Mouse (Mus musculus) ES-E14 (cell line): ENCODE measurements around the gene Kcnc4. TPM values are rescaled to one million over a fixed set of nuclear protein-coding genes. Genes with fewer than 3 reads are reported as not detected.

ENCODE experiments used
- DNase-seq: peaks from one replicate; pipeline ENCODE4 v3.0.0-alpha.2; 2013; ENCODE audit warnings: low read depth, low spot score
- H3K27ac ChIP-seq: 2 replicates; pipeline ENCODE4 v1.5.1; 2012; ENCODE audit warnings: low read depth, mild to moderate bottlenecking, low read length, moderate library complexity, mixed read lengths; ENCODE audit not compliant: poor library complexity, insufficient read depth, severe bottlenecking
- H3K36me3 ChIP-seq: 2 replicates; pipeline ENCODE4 v1.6.1; 2012; ENCODE audit warnings: mild to moderate bottlenecking, low read length, moderate library complexity, mixed read lengths; ENCODE audit not compliant: control insufficient read depth, poor library complexity, insufficient read depth, severe bottlenecking
- H3K4me1 ChIP-seq, 2 experiments: fragments of 150-350 bp in 1 of 2; sonication (generic) in 1 of 2; 2 replicates each; pipeline ENCODE4 v1.6.1; 2012; ENCODE audit warnings: low read length in 2 of 2, mild to moderate bottlenecking in 1 of 2, mixed read lengths in 1 of 2; ENCODE audit not compliant: control insufficient read depth in 2 of 2, insufficient read depth in 2 of 2, poor library complexity in 1 of 2
- H3K4me3 ChIP-seq, 2 experiments: fragments of 150-350 bp in 1 of 2; sonication (generic) in 1 of 2; 2 replicates each; pipeline ENCODE4 v1.5.1; 2012; ENCODE audit warnings: low read length in 2 of 2, low read depth in 1 of 2, mild to moderate bottlenecking in 1 of 2, mixed read lengths in 1 of 2; ENCODE audit not compliant: insufficient read depth in 1 of 2, poor library complexity in 1 of 2, severe bottlenecking in 1 of 2
- H3K9ac ChIP-seq: 2 replicates; pipeline ENCODE4 v1.6.1; 2012; ENCODE audit warnings: low read depth, mild to moderate bottlenecking, low read length, mixed read lengths; ENCODE audit not compliant: poor library complexity, insufficient read depth, severe bottlenecking
- H3K9me3 ChIP-seq: fragments of 150-350 bp; sonication (generic); 2 replicates; pipeline ENCODE4 v1.6.1; 2012; ENCODE audit warnings: low read depth, mild to moderate bottlenecking, low read length; ENCODE audit not compliant: control insufficient read depth, insufficient read depth
- CHD2 ChIP-seq: IDR thresholded peaks from 2 replicates; pipeline ENCODE4 v1.6.1; 2014; ENCODE audit warnings: mild to moderate bottlenecking, low read depth, low read length, inconsistent platforms
- HCFC1 ChIP-seq: IDR thresholded peaks from 2 replicates; pipeline ENCODE4 v1.6.1; 2012; ENCODE audit warnings: low read length, inconsistent platforms, borderline replicate concordance; ENCODE audit not compliant: insufficient read depth
- MAFK ChIP-seq: IDR thresholded peaks from 2 replicates; pipeline ENCODE4 v1.6.1; 2014; ENCODE audit warnings: mild to moderate bottlenecking, low read depth, low read length, inconsistent platforms; ENCODE audit not compliant: insufficient read depth
- ZC3H11A ChIP-seq: IDR thresholded peaks from 2 replicates; pipeline ENCODE4 v1.6.1; 2012; ENCODE audit warnings: low read depth, mild to moderate bottlenecking, inconsistent platforms, low read length, borderline replicate concordance
- ZNF384 ChIP-seq: IDR thresholded peaks from 2 replicates; pipeline ENCODE4 v1.6.1; 2012; ENCODE audit warnings: low read depth, low read length, inconsistent platforms
- in situ Hi-C, 2 experiments: fragments of 600-800 bp; cut with MboI; formaldehyde crosslinking; loops; one replicate each; pipeline ENCODE4 v1.15.1; 2025; ENCODE audit warnings: low sequenced_read_pairs in 2 of 2, inconsistent platforms in 1 of 2; ENCODE audit not compliant: unreplicated experiment in 2 of 2
- total RNA-seq: library from RNA; depleted of rRNA; stranded (reverse); fragments of 300-350 nt; gene quantifications from 2 replicates; pipeline ENCODE4 v1.2.3, GENCODE M21; 2012

Gene Kcnc4
- total RNA-seq, 1 experiment, result 0.36 TPM

GRCm38 (mm10) chr3:107431268-107431667 lies 28.1 kb downstream of the Kcnc4 start:
- Histone ChIP-seq H3K27ac (no peak overlapping the region), H3K36me3 (no peaks in the 10 kb centered on the region), H3K4me1 (no peaks in the 10 kb centered on the region), H3K9ac (no peak overlapping the region), H3K4me3 (no peak overlapping the region), H3K9me3 (no peaks in the 10 kb centered on the region)
- TF ChIP-seq ZNF384, result no peak
- no peak for TF ChIP-seq CHD2
- TF ChIP-seq MAFK, result no peak
- no peak for TF ChIP-seq HCFC1
- no peak for TF ChIP-seq ZC3H11A
- no peak for DNase-seq
- in situ Hi-C loops, result no loop called here

DNA sequence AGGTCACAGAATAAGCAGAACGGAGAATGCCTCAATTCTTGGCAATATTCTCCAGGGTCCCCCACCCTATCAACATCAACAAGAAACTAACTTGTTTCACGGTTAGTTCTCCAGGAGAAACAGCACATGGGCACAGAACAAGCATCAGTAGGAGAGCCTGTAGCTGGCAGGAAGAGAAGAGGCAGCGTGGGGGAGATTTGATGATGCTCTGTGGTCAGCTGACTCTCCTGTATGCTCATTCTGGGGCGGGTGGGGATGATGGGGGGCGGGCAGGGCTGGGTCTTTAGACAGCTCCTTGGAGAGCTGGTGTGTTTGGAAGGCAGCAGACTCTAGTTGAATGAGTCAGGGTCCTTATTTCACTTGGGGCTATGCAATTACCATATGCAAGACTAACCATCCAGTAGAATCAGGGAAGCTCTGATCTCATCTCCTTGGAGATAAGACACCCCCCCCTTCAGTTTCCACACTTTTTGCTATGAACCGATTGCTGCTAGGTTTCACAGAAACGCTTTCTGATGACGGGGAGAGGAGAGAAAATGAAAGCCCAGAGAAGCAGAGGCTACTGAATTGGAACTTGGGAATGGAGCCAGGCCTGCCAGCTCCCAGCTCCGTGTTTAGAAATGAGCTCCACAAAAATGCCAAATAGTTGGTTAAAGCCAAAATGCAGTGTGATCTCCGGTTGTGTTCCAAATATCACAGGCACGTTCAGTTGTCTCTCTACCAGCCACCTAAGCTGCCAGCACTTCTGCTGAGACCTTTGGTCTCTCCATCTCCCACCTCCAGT lies 34.9 kb downstream of the Kcnc4 start:
- DNase-seq, result no peak
- Histone ChIP-seq H3K4me3 (no peak overlapping the region), H3K4me1 (no peaks in the 10 kb centered on the region), H3K9ac (no peak overlapping the region), H3K27ac (no peak overlapping the region), H3K36me3 (no peaks in the 10 kb centered on the region), H3K9me3 (no peaks in the 10 kb centered on the region)
- in situ Hi-C loops, result no loop called here
- TF ChIP-seq HCFC1 (no peak), CHD2 (no peak), ZNF384 (no peak), ZC3H11A (no peak), MAFK (no peak)

DNA sequence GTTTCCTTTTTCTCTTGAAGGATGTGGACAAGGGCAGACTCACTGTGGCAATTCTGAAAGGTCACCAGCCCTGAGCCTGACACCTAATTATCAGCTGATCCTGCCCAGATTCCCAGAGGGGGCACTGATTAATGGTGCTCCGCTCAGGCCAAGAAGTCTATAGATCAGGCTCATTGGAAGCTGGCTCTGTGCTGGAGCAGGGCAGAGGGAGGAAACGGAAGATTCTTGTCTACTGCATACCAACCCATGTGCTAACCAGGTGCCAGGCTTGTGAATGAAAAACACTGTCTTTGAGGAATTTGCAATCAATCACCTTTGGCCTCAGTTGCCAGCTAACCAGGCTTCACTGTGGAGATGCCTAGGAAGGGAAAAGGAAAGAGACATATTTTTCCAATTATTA lies 39.2 kb downstream of the Kcnc4 start:
- no peak for TF ChIP-seq ZC3H11A
- TF ChIP-seq ZNF384, result no peak
- no peak for TF ChIP-seq HCFC1
- TF ChIP-seq MAFK, result no peak
- no peak for TF ChIP-seq CHD2
- H3K27ac ChIP-seq, result no peak overlapping the region
- H3K9ac ChIP-seq, result no peak overlapping the region
- H3K36me3 ChIP-seq, result no peaks in the 10 kb centered on the region
- no peak overlapping the region for H3K4me3 ChIP-seq
- in situ Hi-C loops, result no loop called here
- H3K9me3 ChIP-seq, result no peaks in the 10 kb centered on the region
- no peaks in the 10 kb centered on the region for H3K4me1 ChIP-seq
- DNase-seq, result no peak

DNA sequence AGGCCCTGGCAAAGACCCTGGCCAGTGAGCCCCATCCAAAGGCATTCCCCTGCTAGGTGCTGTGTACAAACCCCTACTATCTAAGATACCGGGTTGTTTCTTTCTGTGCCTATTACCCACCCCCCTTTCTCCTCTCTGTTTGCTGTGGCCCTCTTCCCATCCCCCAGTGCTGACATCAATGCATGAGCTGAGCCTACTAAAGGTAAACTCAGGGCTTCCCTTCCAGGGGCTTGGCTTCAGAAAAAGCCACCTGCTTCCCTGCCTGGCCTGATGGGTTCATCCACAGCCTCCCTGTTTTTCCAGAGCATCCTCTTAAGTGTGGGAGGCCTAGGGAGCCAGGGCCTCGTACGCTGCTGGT lies 42.1 kb downstream of the Kcnc4 start:
- in situ Hi-C loops, result no loop called here
- no peak for DNase-seq
- Histone ChIP-seq H3K36me3 (no peaks in the 10 kb centered on the region), H3K9ac (no peak overlapping the region), H3K9me3 (no peaks in the 10 kb centered on the region), H3K4me3 (no peak overlapping the region), H3K4me1 (no peaks in the 10 kb centered on the region), H3K27ac (no peak overlapping the region)
- TF ChIP-seq ZC3H11A (no peak), MAFK (no peak), HCFC1 (no peak), ZNF384 (no peak), CHD2 (no peak)
